Mouse (Mus musculus): ENCODE data around the gene Gm13693.
"Not testable (repeated sequence)": the region's sequence is repeated elsewhere in the genome, so short reads cannot be mapped to it uniquely, and the experiment has no call there.

The Gm13693 gene

GRCm38 (mm10) chr2:83961203-83961602 is at the start of gene Gm13693:
TSS of gene Gm13693 (plus strand) at chr2:83961503.
- not testable (repeated sequence) for DNase-seq (ENCODE audit: low spot score in 2 of 2)

- peak; percentile 3 to 62 for DNase-seq (ENCODE audit: low spot score in 2 of 2)
Measured at GRCm38 (mm10) chr2:83929478-83930088, 31.7 kb upstream of the Gm13693 start.

GRCm38 (mm10) chr2:83940931-83941361 is 20.4 kb upstream of the Gm13693 start, which contains the start of gene Zswim2:
TSS of gene Zswim2 (minus strand) at chr2:83941228.
- DNase-seq (ENCODE audit: low spot score in 2 of 2), result peak; percentile 9 to 30

DNA sequence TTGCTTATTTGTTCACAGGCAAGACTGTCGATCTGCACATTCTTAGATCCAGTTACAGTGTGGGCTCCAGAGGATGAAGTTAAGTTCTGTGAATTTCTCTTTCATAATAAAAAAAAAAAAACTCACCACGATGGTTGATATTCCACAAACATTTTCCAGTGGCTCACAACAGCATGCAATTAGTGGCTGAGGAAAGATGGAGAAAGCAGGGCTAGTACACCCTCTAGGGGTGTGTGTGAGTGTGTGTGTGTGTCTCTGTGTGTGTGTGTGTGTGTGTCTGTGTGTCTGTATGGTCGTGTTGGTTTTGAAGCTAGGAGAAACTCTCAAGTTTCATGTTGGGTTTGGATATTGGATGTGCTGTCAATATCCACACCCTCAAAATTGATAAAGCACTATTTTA is 19.9 kb upstream of the Gm13693 start:
- DNase-seq (ENCODE audit: low spot score in 2 of 2), result no peak

- DNase-seq (ENCODE audit: low spot score in 2 of 2), result no peak
Measured at GRCm38 (mm10) chr2:83941792-83942191, 19.5 kb upstream of the Gm13693 start.

- not testable (repeated sequence) for DNase-seq (ENCODE audit: low spot score in 2 of 2)
Measured at GRCm38 (mm10) chr2:83955393-83955792, 5.9 kb upstream of the Gm13693 start, which contains the start of gene Gm13698. TSS of gene Gm13698 (plus strand) at chr2:83955693.

DNA sequence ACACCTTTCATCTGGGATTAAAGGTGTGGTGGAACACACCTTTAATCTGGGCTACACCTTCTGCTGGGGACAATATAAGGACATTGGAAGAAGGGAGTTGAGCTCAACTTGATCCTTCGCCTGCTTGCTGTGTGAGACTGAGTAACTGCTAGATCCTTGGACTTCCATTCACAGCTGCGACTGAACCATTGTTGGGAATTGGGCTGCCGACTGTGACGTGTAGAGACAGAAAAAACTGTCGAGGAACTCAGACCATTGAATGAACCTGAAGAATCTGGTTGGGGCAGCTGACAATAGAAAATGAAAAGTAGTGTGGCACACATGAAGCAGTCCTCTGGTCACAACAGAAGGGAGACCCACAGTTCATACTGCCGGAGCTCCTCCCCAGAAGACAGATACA is 5.7 kb downstream of the Gm13693 start, which contains the start of gene Gm13695:
TSS of gene Gm13695 (plus strand) at position 301 of the 400 bp plus-strand sequence.
- DNase-seq (ENCODE audit: low spot score in 2 of 2), result not testable (repeated sequence)

GRCm38 (mm10) chr2:83972823-83973222 is 11.5 kb downstream of the Gm13693 start, which contains the start of gene Gm13696:
TSS of gene Gm13696 (plus strand) at chr2:83973123.
- DNase-seq (ENCODE audit: low spot score in 2 of 2), result not testable (repeated sequence)

DNA sequence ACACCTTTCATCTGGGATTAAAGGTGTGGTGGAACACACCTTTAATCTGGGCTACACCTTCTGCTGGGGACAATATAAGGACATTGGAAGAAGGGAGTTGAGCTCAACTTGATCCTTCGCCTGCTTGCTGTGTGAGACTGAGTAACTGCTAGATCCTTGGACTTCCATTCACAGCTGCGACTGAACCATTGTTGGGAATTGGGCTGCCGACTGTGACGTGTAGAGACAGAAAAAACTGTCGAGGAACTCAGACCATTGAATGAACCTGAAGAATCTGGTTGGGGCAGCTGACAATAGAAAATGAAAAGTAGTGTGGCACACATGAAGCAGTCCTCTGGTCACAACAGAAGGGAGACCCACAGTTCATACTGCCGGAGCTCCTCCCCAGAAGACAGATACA is 17.3 kb downstream of the Gm13693 start, which contains the start of gene Gm13694:
TSS of gene Gm13694 (plus strand) at position 301 of the 400 bp plus-strand sequence.
- not testable (repeated sequence) for DNase-seq (ENCODE audit: low spot score in 2 of 2)

GRCm38 (mm10) chr2:83984443-83984842 is 23.1 kb downstream of the Gm13693 start, which contains the start of gene Gm13697:
TSS of gene Gm13697 (plus strand) at chr2:83984743.
- not testable (repeated sequence) for DNase-seq (ENCODE audit: low spot score in 2 of 2)

DNA sequence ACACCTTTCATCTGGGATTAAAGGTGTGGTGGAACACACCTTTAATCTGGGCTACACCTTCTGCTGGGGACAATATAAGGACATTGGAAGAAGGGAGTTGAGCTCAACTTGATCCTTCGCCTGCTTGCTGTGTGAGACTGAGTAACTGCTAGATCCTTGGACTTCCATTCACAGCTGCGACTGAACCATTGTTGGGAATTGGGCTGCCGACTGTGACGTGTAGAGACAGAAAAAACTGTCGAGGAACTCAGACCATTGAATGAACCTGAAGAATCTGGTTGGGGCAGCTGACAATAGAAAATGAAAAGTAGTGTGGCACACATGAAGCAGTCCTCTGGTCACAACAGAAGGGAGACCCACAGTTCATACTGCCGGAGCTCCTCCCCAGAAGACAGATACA is 28.9 kb downstream of the Gm13693 start, which contains the start of gene Gm13691:
TSS of gene Gm13691 (plus strand) at position 301 of the 400 bp plus-strand sequence.
- DNase-seq (ENCODE audit: low spot score in 2 of 2), result not testable (repeated sequence)

DNA sequence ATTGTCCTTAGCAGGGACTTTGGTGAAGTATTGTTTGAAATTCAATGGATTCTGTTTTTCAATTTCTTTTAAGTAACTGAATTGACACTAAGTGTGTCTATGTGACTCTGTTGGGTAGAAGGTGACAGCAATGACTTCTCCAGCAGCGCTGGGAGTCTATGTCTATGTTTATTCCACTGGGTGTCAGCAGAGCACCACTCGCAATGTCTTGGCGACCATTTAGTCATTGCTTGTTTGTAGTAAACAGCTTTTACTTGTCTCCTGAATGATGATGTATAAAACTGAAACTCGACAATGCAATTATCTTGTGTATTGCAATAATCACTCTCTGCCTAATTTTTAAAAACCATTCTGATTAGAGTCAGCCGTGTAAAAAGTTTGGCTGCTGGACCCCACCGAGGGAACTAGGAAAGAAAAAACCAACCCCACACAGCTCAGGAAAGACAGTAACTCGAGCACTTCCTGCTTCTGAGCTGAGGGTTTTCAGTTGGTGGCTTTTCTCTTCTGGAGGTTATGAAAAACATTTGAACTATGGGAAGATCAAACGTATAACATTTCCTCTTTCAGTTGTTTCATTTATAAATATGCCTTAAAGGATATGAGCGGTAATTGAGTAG is 32.4 kb downstream of the Gm13693 start:
- peak; percentile 45 to 48 for DNase-seq (ENCODE audit: low spot score in 2 of 2)

DNA sequence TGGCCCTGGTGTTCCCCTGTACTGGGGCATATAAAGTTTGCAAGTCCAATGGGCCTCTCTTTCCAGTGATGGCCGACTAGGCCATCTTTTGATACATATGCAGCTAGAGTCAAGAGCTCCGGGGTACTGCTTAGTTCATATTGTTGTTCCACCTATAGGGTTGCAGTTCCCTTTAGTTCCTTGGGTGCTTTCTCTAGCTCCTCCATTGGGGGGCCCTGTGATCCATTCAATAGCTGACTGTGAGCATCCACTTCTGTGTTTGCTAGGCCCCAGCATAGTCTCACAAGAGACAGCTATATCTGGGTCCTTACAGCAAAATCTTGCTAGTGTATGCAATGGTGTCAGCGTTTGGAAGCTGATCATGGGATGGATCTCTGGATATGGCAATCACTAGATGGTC is 33.2 kb downstream of the Gm13693 start:
- DNase-seq (ENCODE audit: low spot score in 2 of 2), result peak in 1 of 2 experiments; percentile 7

DNA sequence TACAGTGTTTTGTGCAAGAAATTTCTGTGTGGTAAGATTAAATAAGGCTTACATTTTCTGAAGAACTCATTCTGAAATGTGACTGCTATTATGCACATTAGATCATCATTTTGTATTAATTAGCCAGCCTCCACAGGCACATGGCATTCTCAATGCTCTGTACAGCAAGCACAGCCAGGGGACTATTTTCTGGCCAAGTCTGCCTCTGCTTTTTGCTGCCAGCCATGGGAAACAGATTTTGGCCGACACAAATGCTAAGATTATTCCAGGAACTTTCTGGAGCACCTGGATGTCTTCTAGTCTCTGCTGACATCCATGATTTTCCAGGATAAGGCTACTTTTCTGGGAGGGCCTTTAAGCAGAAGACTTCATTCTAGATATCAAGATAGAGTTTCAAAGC is 47.6 kb downstream of the Gm13693 start:
- no peak for DNase-seq (ENCODE audit: low spot score in 2 of 2)

DNA sequence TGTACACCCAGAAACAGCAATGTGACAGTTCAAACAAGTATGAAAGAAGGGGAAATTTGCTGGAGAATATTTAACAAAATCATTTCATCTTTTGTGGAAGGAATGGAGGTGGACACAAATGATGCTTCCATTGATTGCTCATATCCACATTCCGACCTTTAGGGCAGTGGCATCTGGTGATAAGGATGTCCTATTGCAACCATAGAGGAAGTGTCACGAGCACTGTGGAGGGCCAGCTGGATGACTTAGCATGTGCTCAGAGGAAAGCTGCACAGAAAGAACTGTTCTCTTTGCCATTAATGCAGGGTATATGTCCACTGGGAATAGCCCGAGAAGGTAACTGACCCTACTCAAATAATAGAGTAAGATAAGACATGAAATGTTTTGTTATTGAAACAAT is 48.5 kb downstream of the Gm13693 start:
- no peak for DNase-seq (ENCODE audit: low spot score in 2 of 2)
